Comparison of ENCODE assay signal across 16 mouse cellular contexts in the genomic region with DNA sequence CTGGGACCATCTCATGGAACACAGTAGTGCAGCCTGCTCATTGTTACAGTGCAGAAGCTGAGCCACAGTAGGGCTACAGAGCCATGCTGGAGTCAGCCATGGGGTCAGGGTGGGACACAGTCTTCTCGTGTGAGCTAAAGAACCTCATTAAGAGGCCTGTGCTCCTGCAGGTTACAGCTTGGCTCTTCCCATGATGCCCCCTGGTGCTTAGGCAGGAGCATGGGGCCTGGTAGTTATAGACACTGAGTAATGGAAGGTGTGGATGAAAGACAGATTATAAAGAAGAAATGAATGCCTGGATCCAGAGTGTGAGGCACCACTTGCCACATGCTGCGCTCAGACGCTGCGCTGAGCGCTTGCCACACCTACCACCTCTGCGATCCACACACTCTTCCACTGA. TPM values are rescaled to one million over a fixed set of nuclear protein-coding genes. Genes with fewer than 3 reads are reported as not detected.
DNase-seq lines count a peak whose midpoint lies in the region; ATAC-seq and TF ChIP-seq lines count a peak whose summit lies in the region.
"Had no signal": no experiment of that assay in that cellular context is flagged by ENCODE, and none has a peak within 500 bp of the region (broad histone marks: within the 10 kb centered on the region; RNA-seq: fewer than 3 reads in every experiment).

No protein-coding gene starts in this region.

- H3K27me3 ChIP-seq in heart, postnatal 0 days (ENCODE audit: control insufficient read depth, insufficient read depth, low read length) = no peaks in the 10 kb centered on the region
- H3K27me3 ChIP-seq: forebrain, embryonic 13.5 days; hindbrain, embryonic 15.5 days; limb, embryonic 12.5 days had no signal

- 83% methylated on average over 6 of the region's 6 CpGs for WGBS in heart, postnatal 0 days
- WGBS in lung, adult 2 months = 85% methylated on average over 6 of the region's 6 CpGs
- WGBS in bone marrow, adult 2 months = 86% methylated on average over 6 of the region's 6 CpGs
- WGBS in olfactory bulb, adult 2 months = 80% methylated on average over 6 of the region's 6 CpGs

- TF ChIP-seq POLR2A in lung, adult 2 months (IDR thresholded peaks at IDR 0.05; ENCODE audit: borderline replicate concordance, extremely low read depth, low read depth, low read length) = no peak
- no peak for TF ChIP-seq POLR2A in bone marrow, adult 2 months (IDR thresholded peaks at IDR 0.05; ENCODE audit: borderline replicate concordance, control insufficient read depth, low read depth, low read length)
- no peak for TF ChIP-seq POLR2A in olfactory bulb, adult 2 months (IDR thresholded peaks at IDR 0.05; ENCODE audit: insufficient read depth, low read depth, low read length)

- H3K4me2 ChIP-seq in heart, postnatal 0 days (ENCODE audit: low read depth, low read length) = no peak overlapping the region
- H3K4me2 ChIP-seq: forebrain, embryonic 13.5 days; hindbrain, embryonic 15.5 days; limb, embryonic 12.5 days had no signal

- H3K4me1 ChIP-seq in heart, postnatal 0 days (ENCODE audit: control insufficient read depth, insufficient read depth) = no peaks in the 10 kb centered on the region
- no peaks in the 10 kb centered on the region for H3K4me1 ChIP-seq in lung, adult 2 months (ENCODE audit: control insufficient read depth, insufficient read depth, low read length)
- no peaks in the 10 kb centered on the region; the same call in 1 of the 2 replicates for H3K4me1 ChIP-seq in bone marrow, adult 2 months (ENCODE audit: control insufficient read depth, insufficient read depth, low read length)
- H3K4me1 ChIP-seq in olfactory bulb, adult 2 months (ENCODE audit: control insufficient read depth, insufficient read depth, low read length) = peaks cover 38% of the 10 kb centered on the region
- H3K4me1 ChIP-seq: forebrain, embryonic 13.5 days; hindbrain, embryonic 15.5 days; limb, embryonic 12.5 days had no signal

- no peak for DNase-seq in heart, postnatal 0 days (ENCODE audit: low spot score)
- no peak for DNase-seq in heart, postnatal 4 days
- DNase-seq in lung, adult 2 months = no peak
- no peak for DNase-seq in lung, postnatal 14 days
- DNase-seq in frontal cortex, postnatal 10 days (ENCODE audit: low spot score in 2 of 2) = no peak
- DNase-seq: adrenal gland, postnatal 10 days; cerebellum, adult 9-11 months; gastrocnemius, postnatal 10 days; heart, postnatal 14 days; kidney, adult 8-10 months; thymus, postnatal 25 days had no signal

- no peaks in the 10 kb centered on the region for H3K9me3 ChIP-seq in heart, postnatal 0 days (replicated peaks; ENCODE audit: control insufficient read depth, low read length)
- H3K9me3 ChIP-seq: forebrain, embryonic 13.5 days; hindbrain, embryonic 15.5 days; limb, embryonic 12.5 days had no signal

- H3K9ac ChIP-seq in heart, postnatal 0 days (replicated peaks; ENCODE audit: low read depth, low read length) = no peak overlapping the region
- H3K9ac ChIP-seq: forebrain, embryonic 13.5 days; hindbrain, embryonic 15.5 days; limb, embryonic 12.5 days had no signal

- peaks cover 76% of the 10 kb centered on the region for H3K36me3 ChIP-seq in heart, postnatal 0 days (replicated peaks; ENCODE audit: control insufficient read depth, insufficient read depth, low read length)

- H3K4me3 ChIP-seq in heart, postnatal 0 days (ENCODE audit: low read depth, low read length) = no peak overlapping the region
- H3K4me3 ChIP-seq in lung, adult 2 months (replicated peaks; ENCODE audit: extremely low read depth, low read depth, low read length) = no peak overlapping the region
- no peak overlapping the region for H3K4me3 ChIP-seq in bone marrow, adult 2 months (replicated peaks; ENCODE audit: control insufficient read depth, low read depth, low read length)
- H3K4me3 ChIP-seq in olfactory bulb, adult 2 months (ENCODE audit: insufficient read depth, low read depth, low read length) = no peak overlapping the region
- H3K4me3 ChIP-seq: forebrain, embryonic 13.5 days; hindbrain, embryonic 15.5 days; limb, embryonic 12.5 days had no signal

- no peak for TF ChIP-seq EP300 in heart, postnatal 0 days (IDR thresholded peaks at IDR 0.05; ENCODE audit: low read depth)

- H3K27ac ChIP-seq in heart, postnatal 0 days (ENCODE audit: low read depth) = no peak overlapping the region
- no peak overlapping the region for H3K27ac ChIP-seq in bone marrow, adult 2 months (ENCODE audit: control insufficient read depth, insufficient read depth, low read depth, low read length, poor library complexity)
- H3K27ac ChIP-seq in olfactory bulb, adult 2 months (ENCODE audit: insufficient read depth, low read depth, low read length) = 0 out of 2 replicates have a peak overlapping the region, but pooled peaks have one; percentile 33
- H3K27ac ChIP-seq: forebrain, embryonic 13.5 days; hindbrain, embryonic 15.5 days; limb, embryonic 12.5 days had no signal

- TF ChIP-seq CTCF in heart, postnatal 0 days (IDR thresholded peaks at IDR 0.05; ENCODE audit: low read depth) = peak; percentile 39
- peak; percentile 48 for TF ChIP-seq CTCF in lung, adult 2 months (IDR thresholded peaks at IDR 0.05; ENCODE audit: insufficient read depth, low read length)
- 0 out of 2 replicates have a peak, but pooled peaks have one; percentile 21 for TF ChIP-seq CTCF in bone marrow, adult 2 months (IDR thresholded peaks at IDR 0.05; ENCODE audit: control insufficient read depth, insufficient read depth, low read length)
- no peak for TF ChIP-seq CTCF in olfactory bulb, adult 2 months (IDR thresholded peaks at IDR 0.05; ENCODE audit: insufficient read depth, low read depth, low read length)

- ATAC-seq in heart, postnatal 0 days (ENCODE audit: insufficient read depth, low read depth) = no peak
- ATAC-seq: forebrain, embryonic 13.5 days had no signal

RNA-seq across cellular contexts. Expression of a gene that starts 34.6 kb away (rescaled TPM):
- total RNA-seq in heart, postnatal 0 days (2014; rRNA removed; ENCODE audit: low replicate concordance) = 224 and 298 TPM in 2 replicates
- 206 and 223 TPM in 2 replicates for polyA plus RNA-seq in heart, postnatal 0 days (2015; fragmentation: Nextera tagmentation; extraction: Ambion mirVana)
- 10 to 100 TPM; 85.3 to 85.5 TPM for total RNA-seq in heart, postnatal 4 days (2021)
- 194 and 219 TPM in 2 replicates for polyA plus RNA-seq in lung, adult 2 months (2012; rRNA removed)
- polyA plus RNA-seq in bone marrow, adult 2 months (2011; ENCODE audit: insufficient read depth, insufficient read length, low replicate concordance, missing spikeins) = 80.6 and 112 TPM in 2 replicates
- not detected in 2 replicates for polyA plus RNA-seq in olfactory bulb, adult 2 months (2012; ENCODE audit: insufficient read depth, insufficient read length, low replicate concordance, missing spikeins)
